ENCODE assay signal across 8 mouse cellular contexts in genomic region chr19:57609361-57610057, GRCm38 (mm10). TPM values are rescaled to one million over a fixed set of nuclear protein-coding genes. Genes with fewer than 3 reads are reported as not detected.
A peak's percentile ranks its signal among the peaks of the same experiment; 100 is the strongest.
DNase-seq lines count a peak whose midpoint lies in the region; ATAC-seq and TF ChIP-seq lines count a peak whose summit lies in the region.

No protein-coding gene starts in this region.

- no peaks in the 10 kb centered on the region for H3K36me3 ChIP-seq in forebrain, postnatal 0 days (ENCODE audit: insufficient read depth)
- H3K36me3 ChIP-seq in hindbrain, embryonic 13.5 days, result no peaks in the 10 kb centered on the region
- H3K36me3 ChIP-seq in liver, embryonic 11.5 days (ENCODE audit: control insufficient read depth, insufficient read depth, low read length), result no peaks in the 10 kb centered on the region
- no peaks in the 10 kb centered on the region for H3K36me3 ChIP-seq in midbrain, postnatal 0 days (ENCODE audit: insufficient read depth, low read length)

- TF ChIP-seq CTCF in forebrain, postnatal 0 days (IDR thresholded peaks at IDR 0.05; ENCODE audit: low read depth), result no peak
- no peak for TF ChIP-seq CTCF in midbrain, postnatal 0 days (IDR thresholded peaks at IDR 0.05)

- H3K27me3 ChIP-seq in forebrain, postnatal 0 days (ENCODE audit: insufficient read depth, low read length), result no peaks in the 10 kb centered on the region
- H3K27me3 ChIP-seq in hindbrain, embryonic 13.5 days, result no peaks in the 10 kb centered on the region
- H3K27me3 ChIP-seq in liver, embryonic 11.5 days (replicated peaks; ENCODE audit: control insufficient read depth, insufficient read depth, low read length), result no peaks in the 10 kb centered on the region
- no peaks in the 10 kb centered on the region for H3K27me3 ChIP-seq in midbrain, postnatal 0 days (ENCODE audit: insufficient read depth, low read length)

- H3K4me2 ChIP-seq in forebrain, postnatal 0 days (ENCODE audit: low read depth), result peak overlapping the region; percentile 99
- H3K4me2 ChIP-seq in hindbrain, embryonic 13.5 days, result peak overlapping the region; percentile 95
- H3K4me2 ChIP-seq in liver, embryonic 11.5 days, result peak overlapping the region; percentile 99
- peak overlapping the region; percentile 84 for H3K4me2 ChIP-seq in midbrain, postnatal 0 days (ENCODE audit: low read depth, low read length, poor library complexity, severe bottlenecking)

- ATAC-seq in forebrain, postnatal 0 days, result no peak
- no peak for ATAC-seq in hindbrain, embryonic 13.5 days (ENCODE audit: low FRiP score)
- no peak for ATAC-seq in liver, embryonic 11.5 days (replicated peaks; ENCODE audit: low FRiP score)
- ATAC-seq in midbrain, postnatal 0 days (ENCODE audit: low FRiP score), result no peak

- H3K9me3 ChIP-seq in forebrain, postnatal 0 days (ENCODE audit: low read length), result no peaks in the 10 kb centered on the region
- 0 out of 2 replicates have a peak, but pooled peaks cover 4% of the 10 kb centered on the region for H3K9me3 ChIP-seq in hindbrain, embryonic 13.5 days
- no peaks in the 10 kb centered on the region for H3K9me3 ChIP-seq in liver, embryonic 11.5 days (ENCODE audit: control insufficient read depth, low read length)
- no peaks in the 10 kb centered on the region for H3K9me3 ChIP-seq in midbrain, postnatal 0 days (ENCODE audit: low read length)

- H3K4me3 ChIP-seq in forebrain, postnatal 0 days (ENCODE audit: low read depth, low read length), result peak overlapping the region; percentile 95
- H3K4me3 ChIP-seq in hindbrain, embryonic 13.5 days, result peak overlapping the region; percentile 90
- peak overlapping the region; percentile 89 for H3K4me3 ChIP-seq in liver, embryonic 11.5 days (ENCODE audit: low read depth, low read length)
- peak overlapping the region; percentile 92 for H3K4me3 ChIP-seq in midbrain, postnatal 0 days (ENCODE audit: low read depth, low read length)

- 4% methylated on average over 12 of the region's 12 CpGs for WGBS in forebrain, postnatal 0 days
- 16% methylated on average over 12 of the region's 12 CpGs for WGBS in hindbrain, embryonic 13.5 days
- WGBS in liver, embryonic 11.5 days, result 14% methylated on average over 12 of the region's 12 CpGs
- 8% methylated on average over 12 of the region's 12 CpGs for WGBS in midbrain, postnatal 0 days

- peak overlapping the region; percentile 91 for H3K9ac ChIP-seq in forebrain, postnatal 0 days
- peak overlapping the region; percentile 96 for H3K9ac ChIP-seq in hindbrain, embryonic 13.5 days
- H3K9ac ChIP-seq in liver, embryonic 11.5 days (ENCODE audit: low read depth, low read length), result peak overlapping the region; percentile 84
- peak overlapping the region; percentile 89 for H3K9ac ChIP-seq in midbrain, postnatal 0 days (replicated peaks; ENCODE audit: low read length, poor library complexity, severe bottlenecking)

- peaks cover 3% of the 10 kb centered on the region; the same call in 1 of the 2 replicates for H3K4me1 ChIP-seq in forebrain, postnatal 0 days (ENCODE audit: insufficient read depth)
- peaks cover 24% of the 10 kb centered on the region for H3K4me1 ChIP-seq in hindbrain, embryonic 13.5 days (replicated peaks)
- peaks cover 9% of the 10 kb centered on the region for H3K4me1 ChIP-seq in liver, embryonic 11.5 days (replicated peaks; ENCODE audit: control insufficient read depth, insufficient read depth, low read length)
- H3K4me1 ChIP-seq in midbrain, postnatal 0 days (ENCODE audit: insufficient read depth, low read length), result peaks cover 5% of the 10 kb centered on the region; the same call in 1 of the 2 replicates

- H3K27ac ChIP-seq in forebrain, postnatal 0 days (ENCODE audit: low read depth, low read length), result peak overlapping the region; percentile 95
- peak overlapping the region; percentile 97 for H3K27ac ChIP-seq in hindbrain, embryonic 13.5 days
- H3K27ac ChIP-seq in liver, embryonic 11.5 days (ENCODE audit: low read depth, low read length), result no peak overlapping the region
- peak overlapping the region; percentile 93; the same call in 1 of the 2 replicates for H3K27ac ChIP-seq in midbrain, postnatal 0 days (ENCODE audit: low read depth, low read length)

- peak; percentile 13 to 30 for DNase-seq in adrenal gland, adult 18-20 months (ENCODE audit: low spot score in 2 of 2)
- DNase-seq in adrenal gland, postnatal 4 days (ENCODE audit: low spot score in 2 of 2), result no peak
- DNase-seq in adrenal gland, adult 8-10 months, result peak; percentile 43
- peak; percentile 61 for DNase-seq in forebrain, postnatal 0 days
- DNase-seq in liver, embryonic 11.5 days (ENCODE audit: low spot score), result no peak
- DNase-seq in midbrain, postnatal 0 days (ENCODE audit: low spot score), result no peak
- DNase-seq in natural killer cell, adult 2 months (ENCODE audit: low spot score in 2 of 2), result no peak

RNA-seq across cellular contexts. Expression of gene Atrnl1, which starts 1.3 kb away (rescaled TPM):
- total RNA-seq in adrenal gland, adult 18-20 months (2021), result 10 to 100 TPM; 22.4 to 23.5 TPM
- total RNA-seq in adrenal gland, postnatal 4 days (2021), result 10 to 100 TPM; 38.3 to 44.4 TPM
- total RNA-seq in adrenal gland, adult 8-10 months (2022), result 10 to 100 TPM; 27.7 to 33.6 (median 30.5) TPM
- total RNA-seq in forebrain, postnatal 0 days (2014; rRNA removed), result 56.7 and 59.9 TPM in 2 replicates
- polyA plus RNA-seq in forebrain, postnatal 0 days (2015; fragmentation: Nextera tagmentation; extraction: Ambion mirVana), result 4.5 and 4.8 TPM in 2 replicates
- 7.6 and 7.9 TPM in 2 replicates for polyA plus RNA-seq in hindbrain, embryonic 13.5 days (2015; fragmentation: Nextera tagmentation; extraction: Ambion mirVana)
- 2.5 and 2.9 TPM in 2 replicates for polyA plus RNA-seq in liver, embryonic 11.5 days (2014; fragmentation: Nextera tagmentation; extraction: Ambion mirVana)
- 60.5 and 80.5 TPM in 2 replicates for total RNA-seq in midbrain, postnatal 0 days (2014; rRNA removed)
- polyA plus RNA-seq in midbrain, postnatal 0 days (2015; fragmentation: Nextera tagmentation; extraction: Ambion mirVana), result 4.9 and 5.4 TPM in 2 replicates

Comparison
In these comparisons a context has a peak if more than half of its experiments do, and no peak if none do; other contexts are left out.
1. DNase-seq: peak in adrenal gland, adult 18-20 months (2 of 2), adrenal gland, adult 8-10 months (single experiment) and forebrain, postnatal 0 days (single experiment); none in adrenal gland, postnatal 4 days (0 of 2), liver, embryonic 11.5 days (single experiment), midbrain, postnatal 0 days (single experiment) and natural killer cell, adult 2 months (0 of 2).
2. Peak in every context shown above with its lines, with median percentiles within 50 percentile points of each other: H3K4me2 ChIP-seq, H3K4me3 ChIP-seq and H3K9ac ChIP-seq.